Mouse (Mus musculus): ENCODE measurements around the gene Gm10203. TPM values are rescaled to one million over a fixed set of nuclear protein-coding genes. Genes with fewer than 3 reads are reported as not detected.

Gm10203 gene
- polyA plus RNA-seq, 1 experiment from 2014 or later: not detected

GRCm38 (mm10) chr6:149100174-149101075 lies 29.5 kb upstream of the Gm10203 start:
- peak overlapping the region; percentile 91 for H3K9ac ChIP-seq (replicated peaks; ENCODE audit: low read length)
- DNase-seq (ENCODE audit: low spot score): peak; percentile 68
- peak overlapping the region; percentile 79 for H3K4me2 ChIP-seq (ENCODE audit: low read depth, low read length)
- H3K4me1 ChIP-seq (ENCODE audit: control insufficient read depth, insufficient read depth, low read length): no peaks in the 10 kb centered on the region
- no peaks in the 10 kb centered on the region for H3K36me3 ChIP-seq (replicated peaks; ENCODE audit: control insufficient read depth, insufficient read depth, low read depth, low read length)
- WGBS: 2% methylated on average over 51 of the region's 52 CpGs
- H3K27me3 ChIP-seq (ENCODE audit: control insufficient read depth, insufficient read depth, low read length): no peaks in the 10 kb centered on the region
- peak; percentile 63 for ATAC-seq (replicated peaks; ENCODE audit: insufficient number of reproducible peaks, low FRiP score, low TSS enrichment, low read depth)
- peak overlapping the region; percentile 86 for H3K27ac ChIP-seq (replicated peaks; ENCODE audit: low read depth, low read length)
- H3K9me3 ChIP-seq (replicated peaks; ENCODE audit: control insufficient read depth, low read length): no peaks in the 10 kb centered on the region
- H3K4me3 ChIP-seq (ENCODE audit: low read depth, low read length): peak overlapping the region; percentile 85

- H3K4me2 ChIP-seq (ENCODE audit: low read depth, low read length): peak within 1 kb of the TSS; percentile 79
- peak within 1 kb of the TSS; percentile 86 for H3K27ac ChIP-seq (replicated peaks; ENCODE audit: low read depth, low read length)
- peak within 1 kb of the TSS; percentile 91 for H3K9ac ChIP-seq (replicated peaks; ENCODE audit: low read length)
- H3K36me3 ChIP-seq (replicated peaks; ENCODE audit: control insufficient read depth, insufficient read depth, low read depth, low read length): no peaks in the 10 kb centered on the region
- H3K4me1 ChIP-seq (ENCODE audit: control insufficient read depth, insufficient read depth, low read length): no peaks in the 10 kb centered on the region
- H3K4me3 ChIP-seq (ENCODE audit: low read depth, low read length): peak within 1 kb of the TSS; percentile 85
- ATAC-seq (replicated peaks; ENCODE audit: insufficient number of reproducible peaks, low FRiP score, low TSS enrichment, low read depth) (peak; percentile 90), DNase-seq (ENCODE audit: low spot score) (peak; percentile 81)
- no peaks in the 10 kb centered on the region for H3K9me3 ChIP-seq (replicated peaks; ENCODE audit: control insufficient read depth, low read length)
- under 1% methylated on average over 124 of the region's 124 CpGs for WGBS
- no peaks in the 10 kb centered on the region for H3K27me3 ChIP-seq (ENCODE audit: control insufficient read depth, insufficient read depth, low read length)
These were observed 28.7 kb upstream of the Gm10203 start, which contains the start of gene Dennd5b for GRCm38 (mm10) chr6:149101076-149101942. Dennd5b (minus strand) TSS chr6:149101680.

- ATAC-seq (replicated peaks; ENCODE audit: insufficient number of reproducible peaks, low FRiP score, low TSS enrichment, low read depth): peak; percentile 8; the same call in 1 of the 2 replicates
- peak overlapping the region; percentile 79 for H3K4me2 ChIP-seq (ENCODE audit: low read depth, low read length)
These were observed 28.1 kb upstream of the Gm10203 start for GRCm38 (mm10) chr6:149101943-149102243.

GRCm38 (mm10) chr6:149103451-149103850 lies 26.5 kb upstream of the Gm10203 start:
- 90% methylated on average over 1 of the region's 1 CpGs for WGBS
- Histone ChIP-seq H3K27ac (replicated peaks; ENCODE audit: low read depth, low read length) (no peak overlapping the region), H3K4me2 (ENCODE audit: low read depth, low read length) (no peak overlapping the region), H3K27me3 (ENCODE audit: control insufficient read depth, insufficient read depth, low read length) (no peaks in the 10 kb centered on the region), H3K4me1 (ENCODE audit: control insufficient read depth, insufficient read depth, low read length) (no peaks in the 10 kb centered on the region), H3K4me3 (ENCODE audit: low read depth, low read length) (no peak overlapping the region), H3K36me3 (replicated peaks; ENCODE audit: control insufficient read depth, insufficient read depth, low read depth, low read length) (no peaks in the 10 kb centered on the region), H3K9me3 (replicated peaks; ENCODE audit: control insufficient read depth, low read length) (no peaks in the 10 kb centered on the region), H3K9ac (replicated peaks; ENCODE audit: low read length) (no peak overlapping the region)
- ATAC-seq (replicated peaks; ENCODE audit: insufficient number of reproducible peaks, low FRiP score, low TSS enrichment, low read depth): no peak
- DNase-seq (ENCODE audit: low spot score): no peak

More at GRCm38 (mm10) chr6:149101943-149102243, 28.1 kb upstream of the Gm10203 start:
- WGBS: 14% methylated on average over 7 of the region's 7 CpGs
- H3K4me1 ChIP-seq (ENCODE audit: control insufficient read depth, insufficient read depth, low read length): no peaks in the 10 kb centered on the region
- H3K27ac ChIP-seq (replicated peaks; ENCODE audit: low read depth, low read length): peak overlapping the region; percentile 86; the same call in 1 of the 2 replicates
- H3K9me3 ChIP-seq (replicated peaks; ENCODE audit: control insufficient read depth, low read length): no peaks in the 10 kb centered on the region
- H3K9ac ChIP-seq (replicated peaks; ENCODE audit: low read length): peak overlapping the region; percentile 91
- peak overlapping the region; percentile 85 for H3K4me3 ChIP-seq (ENCODE audit: low read depth, low read length)
- DNase-seq (ENCODE audit: low spot score): no peak
- no peaks in the 10 kb centered on the region for H3K36me3 ChIP-seq (replicated peaks; ENCODE audit: control insufficient read depth, insufficient read depth, low read depth, low read length)
- no peaks in the 10 kb centered on the region for H3K27me3 ChIP-seq (ENCODE audit: control insufficient read depth, insufficient read depth, low read length)

- Histone ChIP-seq H3K9ac (replicated peaks; ENCODE audit: low read length) (no peak overlapping the region), H3K4me1 (ENCODE audit: control insufficient read depth, insufficient read depth, low read length) (no peaks in the 10 kb centered on the region), H3K4me3 (ENCODE audit: low read depth, low read length) (no peak overlapping the region), H3K36me3 (replicated peaks; ENCODE audit: control insufficient read depth, insufficient read depth, low read depth, low read length) (no peaks in the 10 kb centered on the region), H3K4me2 (ENCODE audit: low read depth, low read length) (no peak overlapping the region), H3K9me3 (replicated peaks; ENCODE audit: control insufficient read depth, low read length) (no peaks in the 10 kb centered on the region), H3K27ac (replicated peaks; ENCODE audit: low read depth, low read length) (no peak overlapping the region), H3K27me3 (ENCODE audit: control insufficient read depth, insufficient read depth, low read length) (no peaks in the 10 kb centered on the region)
- ATAC-seq (replicated peaks; ENCODE audit: insufficient number of reproducible peaks, low FRiP score, low TSS enrichment, low read depth) (no peak), DNase-seq (ENCODE audit: low spot score) (no peak)
- 68% methylated on average over 3 of the region's 3 CpGs for WGBS
These were observed 22.4 kb upstream of the Gm10203 start for GRCm38 (mm10) chr6:149107615-149108014.

GRCm38 (mm10) chr6:149108909-149109308 lies 21.1 kb upstream of the Gm10203 start:
- Histone ChIP-seq H3K27me3 (ENCODE audit: control insufficient read depth, insufficient read depth, low read length) (no peaks in the 10 kb centered on the region), H3K4me2 (ENCODE audit: low read depth, low read length) (no peak overlapping the region), H3K36me3 (replicated peaks; ENCODE audit: control insufficient read depth, insufficient read depth, low read depth, low read length) (no peaks in the 10 kb centered on the region), H3K9ac (replicated peaks; ENCODE audit: low read length) (no peak overlapping the region), H3K9me3 (replicated peaks; ENCODE audit: control insufficient read depth, low read length) (no peaks in the 10 kb centered on the region), H3K4me3 (ENCODE audit: low read depth, low read length) (no peak overlapping the region), H3K4me1 (ENCODE audit: control insufficient read depth, insufficient read depth, low read length) (no peaks in the 10 kb centered on the region), H3K27ac (replicated peaks; ENCODE audit: low read depth, low read length) (no peak overlapping the region)
- no peak for ATAC-seq (replicated peaks; ENCODE audit: insufficient number of reproducible peaks, low FRiP score, low TSS enrichment, low read depth)
- no peak for DNase-seq (ENCODE audit: low spot score)
- WGBS: 81% methylated on average over 2 of the region's 2 CpGs

GRCm38 (mm10) chr6:149116992-149117391 lies 13.0 kb upstream of the Gm10203 start:
- Histone ChIP-seq H3K4me1 (ENCODE audit: control insufficient read depth, insufficient read depth, low read length) (no peaks in the 10 kb centered on the region), H3K4me2 (ENCODE audit: low read depth, low read length) (no peak overlapping the region)
- no peak for ATAC-seq (replicated peaks; ENCODE audit: insufficient number of reproducible peaks, low FRiP score, low TSS enrichment, low read depth)

More at GRCm38 (mm10) chr6:149116992-149117391, 13.0 kb upstream of the Gm10203 start:
- no peak for DNase-seq (ENCODE audit: low spot score)
- no peaks in the 10 kb centered on the region for H3K27me3 ChIP-seq (ENCODE audit: control insufficient read depth, insufficient read depth, low read length)
- no peak overlapping the region for H3K9ac ChIP-seq (replicated peaks; ENCODE audit: low read length)
- H3K36me3 ChIP-seq (replicated peaks; ENCODE audit: control insufficient read depth, insufficient read depth, low read depth, low read length): no peaks in the 10 kb centered on the region
- H3K4me3 ChIP-seq (ENCODE audit: low read depth, low read length): no peak overlapping the region
- no peak overlapping the region for H3K27ac ChIP-seq (replicated peaks; ENCODE audit: low read depth, low read length)
- no peaks in the 10 kb centered on the region for H3K9me3 ChIP-seq (replicated peaks; ENCODE audit: control insufficient read depth, low read length)

All from embryonic facial prominence, embryonic 11.5 days (tissue).